Mouse (Mus musculus): ENCODE measurements at regions not wholly inside any gene's neighbourhood (a gene's known extent, or its start where the extent isn't known, plus 50 kb on each side); places are given as distances from the start of the nearest gene placed in this dataset.
A peak's percentile ranks its signal among the peaks of the same experiment; 100 is the strongest.
"Not testable (repeated sequence)": the region's sequence is repeated elsewhere in the genome, so short reads cannot be mapped to it uniquely, and the experiment has no call there.

- peak; percentile 11 to 21 for DNase-seq (ENCODE audit: low spot score in 2 of 2)
These were observed 476.1 kb upstream of the Olfr161 start for GRCm38 (mm10) chr16:3114473-3115335.

GRCm38 (mm10) chr16:3115336-3116112, 475.3 kb upstream of the Olfr161 start:
- peak; percentile 16 to 19 for DNase-seq (ENCODE audit: low spot score in 2 of 2)

GRCm38 (mm10) chr16:3116113-3116511, 474.7 kb upstream of the Olfr161 start:
- peak; percentile 61 to 64 for DNase-seq (ENCODE audit: low spot score in 2 of 2)

GRCm38 (mm10) chr16:3121216-3121615, 469.6 kb upstream of the Olfr161 start:
- DNase-seq (ENCODE audit: low spot score in 2 of 2) = not testable (repeated sequence)

GRCm38 (mm10) chr16:3122145-3122860, 468.5 kb upstream of the Olfr161 start:
- not testable (repeated sequence) for DNase-seq (ENCODE audit: low spot score in 2 of 2)

- peak; percentile 53 to 67 for DNase-seq (ENCODE audit: low spot score in 2 of 2)
These were observed 467.9 kb upstream of the Olfr161 start for GRCm38 (mm10) chr16:3122861-3123477.

- not testable (repeated sequence) for DNase-seq (ENCODE audit: low spot score in 2 of 2)
These were observed 463.5 kb upstream of the Olfr161 start for GRCm38 (mm10) chr16:3127317-3127716.

All from heart, adult 9 months (tissue).